Mouse (Mus musculus): ENCODE results near the gene 2310030G06Rik. TPM values are rescaled to one million over a fixed set of nuclear protein-coding genes. Genes with fewer than 3 reads are reported as not detected.

The 2310030G06Rik gene
- polyA plus RNA-seq, 1 experiment from 2014 or later: 11.4 TPM

GRCm38 (mm10) chr9:50727171-50727924 is 19.0 kb downstream of the 2310030G06Rik start:
- H3K27me3 ChIP-seq (ENCODE audit: control insufficient read depth, insufficient read depth, low read length): no peaks in the 10 kb centered on the region
- no peaks in the 10 kb centered on the region for H3K36me3 ChIP-seq (ENCODE audit: control insufficient read depth, insufficient read depth, low read length)
- no peak; the same call in 1 of the 2 replicates for ATAC-seq (ENCODE audit: insufficient number of reproducible peaks, insufficient read depth, low FRiP score, low read depth)
- peak overlapping the region; percentile 43 to 71 for H3K27ac ChIP-seq (replicated peaks in 1 of 2; ENCODE audit: control insufficient read depth in 1 of 2, insufficient read depth in 1 of 2, low read depth in 2 of 2, low read length in 2 of 2)
- no peaks in the 10 kb centered on the region for H3K9me3 ChIP-seq (ENCODE audit: control insufficient read depth, low read length)
- WGBS: 5% methylated on average over 30 of the region's 30 CpGs
- H3K4me3 ChIP-seq (ENCODE audit: control insufficient read depth in 1 of 2, insufficient read depth in 1 of 2, low read depth in 1 of 2, low read length in 2 of 2): peak overlapping the region; percentile 59 to 74
- peaks cover 27 to 50% of the 10 kb centered on the region in 2 experiments for H3K4me1 ChIP-seq (ENCODE audit: control insufficient read depth in 2 of 2, insufficient read depth in 2 of 2, low read length in 2 of 2)
- H3K4me2 ChIP-seq (ENCODE audit: low read length): peak overlapping the region; percentile 91
- peak overlapping the region; percentile 81 for H3K9ac ChIP-seq (ENCODE audit: low read length)

DNA sequence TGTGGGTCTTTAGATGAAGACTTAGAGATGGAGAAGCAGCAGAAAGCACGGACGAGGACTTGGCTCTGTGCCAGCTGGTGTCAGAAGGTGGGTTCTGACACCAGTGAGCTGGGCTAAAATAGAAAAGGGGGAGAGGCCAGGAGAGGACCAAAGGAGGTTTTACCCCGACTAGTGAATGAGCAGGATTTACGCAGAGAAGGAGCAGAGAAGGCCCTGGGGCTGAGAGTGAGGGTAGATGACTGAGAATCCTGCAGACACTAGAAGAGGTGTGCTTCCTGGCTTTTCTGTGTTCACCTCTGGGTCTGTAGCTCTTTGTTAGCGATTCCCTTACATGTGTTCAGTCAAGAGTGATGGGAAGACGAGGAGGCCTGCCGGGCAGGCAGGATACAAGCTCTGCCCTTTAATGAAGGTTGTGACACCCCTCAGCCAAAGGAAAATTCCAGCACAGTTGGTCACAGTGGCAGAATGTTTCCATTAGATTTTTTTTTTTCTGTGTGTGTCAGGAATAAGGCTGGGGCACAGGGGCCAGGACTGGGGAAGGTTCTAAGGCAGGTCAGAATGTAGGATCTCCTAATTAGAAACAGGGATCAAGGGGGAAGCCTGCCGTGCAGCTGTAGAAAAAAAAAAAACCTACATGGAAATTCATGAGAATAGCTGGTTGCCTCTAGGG is 20.3 kb downstream of the 2310030G06Rik start:
- H3K27ac ChIP-seq (replicated peaks in 1 of 2; ENCODE audit: control insufficient read depth in 1 of 2, insufficient read depth in 1 of 2, low read depth in 2 of 2, low read length in 2 of 2): peak overlapping the region; percentile 43 to 71
- H3K4me2 ChIP-seq (ENCODE audit: low read length): peak overlapping the region; percentile 91
- no peak for ATAC-seq (ENCODE audit: insufficient number of reproducible peaks, insufficient read depth, low FRiP score, low read depth)
- H3K27me3 ChIP-seq (ENCODE audit: control insufficient read depth, insufficient read depth, low read length): no peaks in the 10 kb centered on the region
- peaks cover 31 to 56% of the 10 kb centered on the region in 2 experiments for H3K4me1 ChIP-seq (ENCODE audit: control insufficient read depth in 2 of 2, insufficient read depth in 2 of 2, low read length in 2 of 2)
- WGBS: 28% methylated on average over 8 of the region's 8 CpGs
- peak overlapping the region; percentile 17; the same call in 1 of the 2 replicates for H3K9ac ChIP-seq (ENCODE audit: low read length)
- no peaks in the 10 kb centered on the region for H3K9me3 ChIP-seq (ENCODE audit: control insufficient read depth, low read length)
- H3K4me3 ChIP-seq (ENCODE audit: control insufficient read depth in 1 of 2, insufficient read depth in 1 of 2, low read depth in 1 of 2, low read length in 2 of 2): no peak overlapping the region
- no peaks in the 10 kb centered on the region for H3K36me3 ChIP-seq (ENCODE audit: control insufficient read depth, insufficient read depth, low read length)

GRCm38 (mm10) chr9:50724661-50725330 is 21.5 kb downstream of the 2310030G06Rik start:
- 0 out of 2 replicates have a peak overlapping the region, but pooled peaks have one; percentile 21 for H3K9ac ChIP-seq (ENCODE audit: low read length)
- peaks cover 33 to 56% of the 10 kb centered on the region in 2 experiments for H3K4me1 ChIP-seq (ENCODE audit: control insufficient read depth in 2 of 2, insufficient read depth in 2 of 2, low read length in 2 of 2)
- H3K27me3 ChIP-seq (ENCODE audit: control insufficient read depth, insufficient read depth, low read length): no peaks in the 10 kb centered on the region
- H3K4me3 ChIP-seq (ENCODE audit: control insufficient read depth in 1 of 2, insufficient read depth in 1 of 2, low read depth in 1 of 2, low read length in 2 of 2): no peak overlapping the region
- H3K4me2 ChIP-seq (ENCODE audit: low read length): peak overlapping the region; percentile 9; the same call in 1 of the 2 replicates
- no peaks in the 10 kb centered on the region for H3K9me3 ChIP-seq (ENCODE audit: control insufficient read depth, low read length)
- peak overlapping the region; percentile 74 to 95; a peak in 2 of 4 replicates for H3K27ac ChIP-seq (replicated peaks in 1 of 2; ENCODE audit: control insufficient read depth in 1 of 2, insufficient read depth in 1 of 2, low read depth in 2 of 2, low read length in 2 of 2)
- no peak for ATAC-seq (ENCODE audit: insufficient number of reproducible peaks, insufficient read depth, low FRiP score, low read depth)
- H3K36me3 ChIP-seq (ENCODE audit: control insufficient read depth, insufficient read depth, low read length): no peaks in the 10 kb centered on the region
- 46% methylated on average over 3 of the region's 3 CpGs for WGBS

DNA sequence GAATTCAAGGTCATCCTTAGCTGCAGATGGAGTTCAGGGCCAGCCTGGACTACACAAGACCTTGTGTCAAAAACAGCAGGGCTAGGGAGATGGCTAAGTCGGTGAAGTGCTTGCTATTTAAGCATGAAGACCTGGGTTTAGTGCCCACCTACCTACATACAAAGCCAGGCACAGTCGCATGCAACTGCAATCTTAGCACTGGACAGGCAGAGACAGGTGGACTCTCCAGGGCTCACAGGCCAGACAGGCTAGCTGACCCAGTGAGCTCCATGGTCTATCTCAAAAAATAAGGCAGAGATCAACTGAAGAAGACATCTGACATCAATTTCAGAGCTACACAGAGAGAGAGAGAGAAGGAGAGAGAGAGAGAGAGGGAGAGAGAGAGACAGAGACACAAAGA is 22.2 kb downstream of the 2310030G06Rik start:
- H3K4me2 ChIP-seq (ENCODE audit: low read length): 0 out of 2 replicates have a peak overlapping the region, but pooled peaks have one; percentile 9
- H3K9me3 ChIP-seq (ENCODE audit: control insufficient read depth, low read length): no peaks in the 10 kb centered on the region
- H3K27me3 ChIP-seq (ENCODE audit: control insufficient read depth, insufficient read depth, low read length): no peaks in the 10 kb centered on the region
- H3K27ac ChIP-seq (replicated peaks in 1 of 2; ENCODE audit: control insufficient read depth in 1 of 2, insufficient read depth in 1 of 2, low read depth in 2 of 2, low read length in 2 of 2): peak overlapping the region; percentile 74 to 95
- no peak for ATAC-seq (ENCODE audit: insufficient number of reproducible peaks, insufficient read depth, low FRiP score, low read depth)
- H3K36me3 ChIP-seq (ENCODE audit: control insufficient read depth, insufficient read depth, low read length): no peaks in the 10 kb centered on the region
- no peak overlapping the region for H3K9ac ChIP-seq (ENCODE audit: low read length)
- H3K4me3 ChIP-seq (ENCODE audit: control insufficient read depth in 1 of 2, insufficient read depth in 1 of 2, low read depth in 1 of 2, low read length in 2 of 2): no peak overlapping the region
- 69% methylated on average over 2 of the region's 2 CpGs for WGBS
- H3K4me1 ChIP-seq (ENCODE audit: control insufficient read depth in 2 of 2, insufficient read depth in 2 of 2, low read length in 2 of 2): peaks cover 33 to 56% of the 10 kb centered on the region in 2 experiments

GRCm38 (mm10) chr9:50723406-50723805 is 22.9 kb downstream of the 2310030G06Rik start:
- Histone ChIP-seq H3K9ac (ENCODE audit: low read length) (peak overlapping the region; percentile 65), H3K4me3 (ENCODE audit: control insufficient read depth in 1 of 2, insufficient read depth in 1 of 2, low read depth in 1 of 2, low read length in 2 of 2) (peak overlapping the region; percentile 25 to 30; a peak in 3 of 4 replicates), H3K27me3 (ENCODE audit: control insufficient read depth, insufficient read depth, low read length) (no peaks in the 10 kb centered on the region), H3K9me3 (ENCODE audit: control insufficient read depth, low read length) (no peaks in the 10 kb centered on the region), H3K27ac (replicated peaks in 1 of 2; ENCODE audit: control insufficient read depth in 1 of 2, insufficient read depth in 1 of 2, low read depth in 2 of 2, low read length in 2 of 2) (peak overlapping the region; percentile 95), H3K4me1 (ENCODE audit: control insufficient read depth in 2 of 2, insufficient read depth in 2 of 2, low read length in 2 of 2) (peaks cover 33 to 52% of the 10 kb centered on the region in 2 experiments), H3K36me3 (ENCODE audit: control insufficient read depth, insufficient read depth, low read length) (no peaks in the 10 kb centered on the region), H3K4me2 (ENCODE audit: low read length) (peak overlapping the region; percentile 68)
- 4% methylated on average over 7 of the region's 7 CpGs for WGBS
- 0 out of 2 replicates have a peak, but pooled peaks have one; percentile 45 for ATAC-seq (ENCODE audit: insufficient number of reproducible peaks, insufficient read depth, low FRiP score, low read depth)

DNA sequence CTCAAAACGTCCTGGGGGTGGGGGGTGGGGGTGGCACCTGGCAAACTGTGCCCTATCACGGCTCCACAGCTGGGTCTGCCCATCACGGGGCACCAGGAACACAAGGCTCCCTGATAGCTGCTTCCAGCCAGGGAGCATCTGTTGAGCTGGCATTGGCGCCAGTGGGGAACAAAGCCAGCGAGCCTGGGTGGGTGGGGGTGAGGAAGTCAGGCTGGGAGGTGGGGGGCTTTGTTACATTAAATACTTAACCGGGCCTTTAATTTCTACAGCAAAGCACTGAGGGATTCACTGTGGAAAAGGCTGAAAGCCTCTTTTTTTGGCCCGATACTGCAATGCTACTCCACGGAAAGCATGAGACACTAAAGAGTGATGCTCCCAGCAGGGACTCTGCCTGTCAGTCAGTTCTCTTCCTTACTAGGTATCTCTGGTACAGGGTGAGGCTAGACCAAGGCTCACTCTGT is 23.9 kb downstream of the 2310030G06Rik start:
- Histone ChIP-seq H3K9ac (ENCODE audit: low read length) (no peak overlapping the region), H3K4me2 (ENCODE audit: low read length) (peak overlapping the region; percentile 68), H3K36me3 (ENCODE audit: control insufficient read depth, insufficient read depth, low read length) (no peaks in the 10 kb centered on the region), H3K4me1 (ENCODE audit: control insufficient read depth in 2 of 2, insufficient read depth in 2 of 2, low read length in 2 of 2) (peaks cover 33 to 49% of the 10 kb centered on the region in 2 experiments), H3K4me3 (ENCODE audit: control insufficient read depth in 1 of 2, insufficient read depth in 1 of 2, low read depth in 1 of 2, low read length in 2 of 2) (no peak overlapping the region), H3K27ac (replicated peaks in 1 of 2; ENCODE audit: control insufficient read depth in 1 of 2, insufficient read depth in 1 of 2, low read depth in 2 of 2, low read length in 2 of 2) (peak overlapping the region; percentile 45 to 95; a peak in 3 of 4 replicates), H3K27me3 (ENCODE audit: control insufficient read depth, insufficient read depth, low read length) (no peaks in the 10 kb centered on the region), H3K9me3 (ENCODE audit: control insufficient read depth, low read length) (no peaks in the 10 kb centered on the region)
- WGBS: 45% methylated on average over 8 of the region's 8 CpGs
- ATAC-seq (ENCODE audit: insufficient number of reproducible peaks, insufficient read depth, low FRiP score, low read depth): no peak; the same call in 1 of the 2 replicates

- H3K27me3 ChIP-seq (ENCODE audit: control insufficient read depth, insufficient read depth, low read length): no peaks in the 10 kb centered on the region
- H3K9me3 ChIP-seq (ENCODE audit: control insufficient read depth, low read length): no peaks in the 10 kb centered on the region
- H3K4me1 ChIP-seq (ENCODE audit: control insufficient read depth in 2 of 2, insufficient read depth in 2 of 2, low read length in 2 of 2): peaks cover 23 to 36% of the 10 kb centered on the region in 2 experiments
- no peak overlapping the region for H3K27ac ChIP-seq (replicated peaks in 1 of 2; ENCODE audit: control insufficient read depth in 1 of 2, insufficient read depth in 1 of 2, low read depth in 2 of 2, low read length in 2 of 2)
- H3K36me3 ChIP-seq (ENCODE audit: control insufficient read depth, insufficient read depth, low read length): peaks cover 4% of the 10 kb centered on the region; the same call in 1 of the 2 replicates
- H3K4me3 ChIP-seq (ENCODE audit: control insufficient read depth in 1 of 2, insufficient read depth in 1 of 2, low read depth in 1 of 2, low read length in 2 of 2): no peak overlapping the region
- no peak overlapping the region for H3K9ac ChIP-seq (ENCODE audit: low read length)
- no peak overlapping the region for H3K4me2 ChIP-seq (ENCODE audit: low read length)
- no peak for ATAC-seq (ENCODE audit: insufficient number of reproducible peaks, insufficient read depth, low FRiP score, low read depth)
- 44% methylated on average over 12 of the region's 12 CpGs for WGBS
Observed at GRCm38 (mm10) chr9:50721061-50721460, 25.3 kb downstream of the 2310030G06Rik start.

Measured in heart, embryonic 14.5 days (tissue).